Mouse (Mus musculus) bone marrow, adult 2 months (tissue): ENCODE measurements around the gene Entr1.

Source experiments
- CTCF ChIP-seq: fragments of 200-500 bp; IDR thresholded peaks from 2 replicates; pipeline ENCODE4 v1.5.1; 2011; ENCODE audit warnings: low read length, control low read depth; ENCODE audit not compliant: control insufficient read depth, insufficient read depth
- POLR2A ChIP-seq: fragments of 200-500 bp; IDR thresholded peaks from 2 replicates; pipeline ENCODE4 v1.6.1; 2011; ENCODE audit warnings: low read depth, mild to moderate bottlenecking, control low read depth, low read length, borderline replicate concordance; ENCODE audit not compliant: control insufficient read depth

- TF ChIP-seq CTCF (no peak), POLR2A (no peak)
Measured at GRCm38 (mm10) chr2:26363481-26363880, 25.6 kb downstream of the Entr1 start.
